ENCODE assay signal across 9 mouse cellular contexts in genomic region chr2:91285885-91286505, GRCm38 (mm10). TPM values are rescaled to one million over a fixed set of nuclear protein-coding genes. Genes with fewer than 3 reads are reported as not detected.
DNase-seq lines count a peak whose midpoint lies in the region; ATAC-seq and TF ChIP-seq lines count a peak whose summit lies in the region.
"Had no signal": no experiment of that assay in that cellular context is flagged by ENCODE, and none has a peak within 500 bp of the region (broad histone marks: within the 10 kb centered on the region; RNA-seq: fewer than 3 reads in every experiment).

No protein-coding gene starts in this region.

- no peak overlapping the region for H3K4me3 ChIP-seq in liver, postnatal 0 days (ENCODE audit: low read depth, low read length)
- no peak overlapping the region for H3K4me3 ChIP-seq in neural tube, embryonic 15.5 days (replicated peaks)
- H3K4me3 ChIP-seq: erythroblast, embryonic 14.5 days had no signal

- peak; percentile 93 for TF ChIP-seq CTCF in liver, postnatal 0 days (IDR thresholded peaks at IDR 0.05; ENCODE audit: low read depth)

- no peak for ATAC-seq in liver, postnatal 0 days
- peak; percentile 32; the same call in 1 of the 2 replicates for ATAC-seq in neural tube, embryonic 15.5 days (ENCODE audit: low FRiP score)

- H3K4me2 ChIP-seq in liver, postnatal 0 days (ENCODE audit: low read depth, low read length), result no peak overlapping the region
- no peak overlapping the region for H3K4me2 ChIP-seq in neural tube, embryonic 15.5 days

- H3K4me1 ChIP-seq in liver, postnatal 0 days (ENCODE audit: insufficient read depth), result no peaks in the 10 kb centered on the region
- H3K4me1 ChIP-seq in neural tube, embryonic 15.5 days, result peaks cover 6% of the 10 kb centered on the region

- H3K27ac ChIP-seq in liver, postnatal 0 days (ENCODE audit: low read depth), result no peak overlapping the region
- H3K27ac ChIP-seq in neural tube, embryonic 15.5 days (replicated peaks), result no peak overlapping the region

- H3K36me3 ChIP-seq in liver, postnatal 0 days (replicated peaks; ENCODE audit: insufficient read depth, low read length), result no peaks in the 10 kb centered on the region
- 0 out of 2 replicates have a peak, but pooled peaks cover 8% of the 10 kb centered on the region for H3K36me3 ChIP-seq in neural tube, embryonic 15.5 days

- H3K9me3 ChIP-seq in liver, postnatal 0 days (ENCODE audit: low read length), result no peaks in the 10 kb centered on the region
- H3K9me3 ChIP-seq in neural tube, embryonic 15.5 days (replicated peaks), result no peaks in the 10 kb centered on the region

- no peak overlapping the region for H3K9ac ChIP-seq in liver, postnatal 0 days (replicated peaks)
- H3K9ac ChIP-seq in neural tube, embryonic 15.5 days (replicated peaks), result no peak overlapping the region

- no peak for TF ChIP-seq EP300 in liver, postnatal 0 days (IDR thresholded peaks at IDR 0.05; ENCODE audit: low read depth)

- peak; percentile 53 for DNase-seq in ovary, postnatal 10 days (ENCODE audit: low spot score)
- no peak for DNase-seq in ovary, adult 18-20 months (ENCODE audit: low spot score)
- DNase-seq in cerebellum, adult 8-10 months, result peak; percentile 86
- DNase-seq in forelimb bud, embryonic 11.5 days (ENCODE audit: low read depth, low spot score), result peak; percentile 72
- peak; percentile 92 for DNase-seq in kidney, postnatal 10 days
- peak; percentile 85 for DNase-seq in liver, postnatal 0 days
- peak; percentile 87 for DNase-seq in thymus, postnatal 4 days

- 18% methylated on average over 7 of the region's 7 CpGs for WGBS in liver, postnatal 0 days (ENCODE audit: insufficient replicate concordance)
- 13% methylated on average over 7 of the region's 7 CpGs for WGBS in neural tube, embryonic 15.5 days

- H3K27me3 ChIP-seq in liver, postnatal 0 days (ENCODE audit: insufficient read depth, low read length), result no peaks in the 10 kb centered on the region
- no peaks in the 10 kb centered on the region for H3K27me3 ChIP-seq in neural tube, embryonic 15.5 days (replicated peaks)

RNA-seq across cellular contexts. Expression of gene Arfgap2, which starts 21.2 kb away (rescaled TPM):
- polyA plus RNA-seq in liver, postnatal 0 days (2015; fragmentation: Nextera tagmentation; extraction: Ambion mirVana), result 64.2 and 65.1 TPM in 2 replicates
- 62.0 and 68.9 TPM in 2 replicates for polyA plus RNA-seq in neural tube, embryonic 15.5 days (2015; fragmentation: Nextera tagmentation; extraction: Ambion mirVana)

RNA-seq across cellular contexts. Expression of gene Pacsin3, which starts 30.2 kb away (rescaled TPM):
- polyA plus RNA-seq in liver, postnatal 0 days (2015; fragmentation: Nextera tagmentation; extraction: Ambion mirVana), result 27.8 and 28.5 TPM in 2 replicates
- polyA plus RNA-seq in neural tube, embryonic 15.5 days (2015; fragmentation: Nextera tagmentation; extraction: Ambion mirVana), result 20.0 and 21.8 TPM in 2 replicates
- polyA plus RNA-seq: erythroblast, embryonic 14.5 days had no signal

RNA-seq across cellular contexts. Expression of gene Ddb2, which starts 49.2 kb away (rescaled TPM):
- polyA plus RNA-seq in liver, postnatal 0 days (2015; fragmentation: Nextera tagmentation; extraction: Ambion mirVana), result 4.0 and 4.2 TPM in 2 replicates
- 17.5 and 20.2 TPM in 2 replicates for polyA plus RNA-seq in neural tube, embryonic 15.5 days (2015; fragmentation: Nextera tagmentation; extraction: Ambion mirVana)
